Mouse (Mus musculus): Measurements from ENCODE around the gene 4930502E18Rik. TPM values are rescaled to one million over a fixed set of nuclear protein-coding genes. Genes with fewer than 3 reads are reported as not detected.
A peak's percentile ranks its signal among the peaks of the same experiment; 100 is the strongest.
"Not testable (repeated sequence)": the region's sequence is repeated elsewhere in the genome, so short reads cannot be mapped to it uniquely, and the experiment has no call there.

Gene 4930502E18Rik
- not detected for total RNA-seq (2021)

DNA sequence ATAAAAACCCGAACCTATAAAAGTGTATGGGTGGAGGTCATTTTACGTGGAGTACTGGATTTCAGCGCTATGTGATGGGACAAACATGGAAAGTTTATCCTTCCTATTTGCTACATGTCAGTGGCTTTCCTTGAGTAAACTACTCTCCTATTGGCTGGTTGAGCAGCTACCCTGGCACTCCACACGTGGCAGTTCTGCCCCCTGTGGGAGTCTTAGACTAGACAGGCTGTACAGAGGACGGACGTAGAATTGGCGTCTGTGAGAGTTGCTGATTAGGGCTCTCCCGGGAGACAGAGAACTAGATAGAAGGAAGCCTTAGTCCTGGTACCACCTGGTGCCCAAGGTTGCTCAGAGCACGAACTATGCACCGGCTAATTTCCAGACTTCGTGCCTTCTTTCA is at the start of gene 4930502E18Rik:
Gene 4930502E18Rik, plus strand, starts transcription at position 231 of the 400 bp plus-strand sequence.
- intact Hi-C loops (cut with DNase I), result no loop called here
- DNase-seq (ENCODE audit: low spot score), result no peak

DNA sequence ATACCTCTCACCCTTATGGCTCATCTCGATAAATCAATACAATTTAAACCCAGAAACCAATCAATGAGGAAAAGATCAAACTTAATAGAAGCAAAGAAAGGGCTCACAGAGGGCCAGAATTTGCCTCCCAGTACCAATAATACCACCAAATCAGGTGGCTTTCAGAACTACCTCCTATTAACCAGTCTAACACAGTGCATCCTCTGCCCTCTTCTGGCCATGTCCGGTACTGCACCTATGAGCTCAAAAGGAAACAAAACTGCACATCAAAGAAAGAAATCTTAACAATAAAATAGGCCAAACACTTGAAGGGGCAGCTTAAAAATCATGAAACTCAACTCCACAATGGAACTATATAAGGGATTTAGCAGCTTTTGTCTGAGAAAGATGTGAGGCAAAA is 47.7 kb upstream of the 4930502E18Rik start:
- intact Hi-C loops (cut with DNase I); DNase-seq (ENCODE audit: low spot score): not testable (repeated sequence)

DNA sequence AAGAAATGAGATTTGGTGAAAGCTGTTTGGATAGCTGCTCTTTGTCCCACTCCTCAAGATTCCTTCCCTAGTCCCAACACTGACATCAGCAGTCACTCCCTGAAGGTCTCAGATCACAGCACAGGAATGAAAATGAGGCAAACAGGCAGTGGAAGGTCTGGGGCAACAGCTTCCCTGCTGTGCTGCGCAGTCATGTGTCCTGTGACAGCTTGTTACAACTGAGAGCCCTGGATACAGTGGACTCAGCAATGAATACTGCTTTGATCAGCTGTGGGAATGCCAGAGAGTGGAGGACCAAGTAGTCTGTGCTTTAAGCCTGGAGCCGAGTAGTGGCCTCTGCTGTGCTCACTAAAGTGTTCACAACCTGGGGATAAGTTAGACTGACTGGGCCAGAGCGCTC is 42.0 kb upstream of the 4930502E18Rik start:
- intact Hi-C loops (cut with DNase I); DNase-seq (ENCODE audit: low spot score): not testable (repeated sequence)

DNA sequence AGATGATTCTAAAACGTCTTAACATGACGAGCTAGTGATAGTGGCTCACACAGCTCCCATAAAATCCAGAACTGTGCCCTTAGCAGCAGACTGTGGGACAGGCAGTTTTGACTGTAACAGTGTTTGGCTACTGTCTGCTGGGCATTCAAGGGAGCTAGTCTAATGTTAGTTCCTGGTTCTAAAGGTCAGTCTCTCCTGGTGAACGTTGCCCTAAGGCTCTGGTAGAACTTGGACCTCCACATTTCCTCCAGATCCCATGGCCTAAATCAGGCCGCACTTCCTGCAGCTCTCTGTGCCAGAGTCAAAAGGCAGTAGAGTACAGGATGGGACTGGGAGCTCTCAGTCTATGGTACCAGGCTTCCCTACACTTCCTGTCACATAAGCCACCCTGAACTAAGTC is 40.0 kb upstream of the 4930502E18Rik start:
- DNase-seq (ENCODE audit: low spot score); intact Hi-C loops (cut with DNase I): not testable (repeated sequence)

DNA sequence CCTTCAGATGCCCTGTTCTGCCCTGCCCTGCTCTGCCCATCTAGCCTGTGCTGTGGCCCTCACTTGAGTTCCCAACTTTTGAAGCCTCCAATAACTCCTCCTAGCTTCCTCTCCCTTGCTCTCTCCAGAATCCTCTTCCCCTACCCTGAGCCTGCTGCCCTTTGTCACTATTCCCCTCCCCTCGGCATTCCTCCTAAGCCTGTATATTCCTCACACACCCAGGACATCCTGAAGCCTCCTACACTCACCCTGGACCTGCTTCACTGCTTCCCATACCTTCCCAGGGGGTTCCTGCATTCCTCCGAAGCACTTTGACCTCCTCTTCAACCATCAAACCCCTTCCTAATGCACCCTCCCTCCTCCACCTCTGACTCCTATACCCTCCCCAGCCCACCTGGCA is 32.6 kb upstream of the 4930502E18Rik start:
- DNase-seq (ENCODE audit: low spot score), result no peak
- intact Hi-C loops (cut with DNase I), result no loop called here

DNA sequence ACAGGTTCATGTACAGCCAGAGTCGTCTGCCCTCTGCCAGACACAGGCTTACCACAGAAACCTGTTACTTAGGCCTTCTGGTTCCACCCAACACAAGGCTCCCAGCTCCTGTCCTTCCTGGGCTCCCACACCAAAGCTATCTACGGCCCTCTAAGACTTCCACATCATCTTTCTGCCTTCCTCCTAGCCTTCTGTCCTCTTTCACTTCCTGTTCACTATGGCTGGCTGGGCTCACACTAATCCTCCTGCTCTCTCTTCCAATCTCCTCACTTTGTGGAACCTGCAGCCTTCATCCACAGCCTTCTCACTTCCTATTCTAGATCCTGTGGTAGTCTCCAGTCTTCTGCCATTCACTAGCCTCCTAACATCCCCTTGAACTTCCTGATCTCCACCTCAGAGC is 31.5 kb upstream of the 4930502E18Rik start:
- intact Hi-C loops (cut with DNase I), result no loop called here
- no peak for DNase-seq (ENCODE audit: low spot score)

DNA sequence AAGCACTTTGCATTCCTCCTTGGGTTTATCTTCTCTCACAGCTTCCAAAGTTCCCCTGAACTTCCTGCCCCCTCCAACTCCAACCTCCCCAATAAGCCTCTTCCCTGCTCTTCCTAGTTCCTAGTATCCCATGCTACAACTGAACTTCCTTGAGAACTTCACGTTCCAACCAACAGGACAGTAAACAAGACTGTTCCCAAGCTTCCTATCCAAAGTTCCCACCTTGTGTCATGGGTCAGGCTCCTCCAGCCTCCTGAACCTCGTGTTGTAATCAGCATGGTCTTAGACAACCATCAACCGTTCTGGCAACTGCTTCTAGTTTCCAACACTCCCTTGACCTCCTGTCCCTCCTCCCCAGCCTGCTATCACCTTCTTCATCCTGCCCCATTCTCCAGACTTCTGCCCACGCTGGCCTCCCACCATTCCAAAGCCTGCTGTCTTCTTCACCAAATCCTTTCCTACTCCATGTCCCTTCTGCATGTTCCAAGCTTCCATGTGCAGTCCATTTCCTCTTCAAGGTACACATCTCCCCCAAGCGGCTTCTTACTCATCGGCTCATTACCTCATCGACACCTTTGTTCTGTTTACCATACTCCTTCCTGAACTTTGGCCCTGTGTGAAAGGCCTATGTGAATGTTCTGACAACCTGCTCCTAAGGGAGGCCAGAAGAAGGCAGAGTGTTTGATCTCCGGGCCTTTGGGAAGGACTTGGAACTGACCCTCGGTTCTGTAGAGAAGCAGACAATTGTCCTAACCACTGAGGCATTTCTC is 30.4 kb upstream of the 4930502E18Rik start:
- intact Hi-C loops (cut with DNase I), result no loop called here

DNA sequence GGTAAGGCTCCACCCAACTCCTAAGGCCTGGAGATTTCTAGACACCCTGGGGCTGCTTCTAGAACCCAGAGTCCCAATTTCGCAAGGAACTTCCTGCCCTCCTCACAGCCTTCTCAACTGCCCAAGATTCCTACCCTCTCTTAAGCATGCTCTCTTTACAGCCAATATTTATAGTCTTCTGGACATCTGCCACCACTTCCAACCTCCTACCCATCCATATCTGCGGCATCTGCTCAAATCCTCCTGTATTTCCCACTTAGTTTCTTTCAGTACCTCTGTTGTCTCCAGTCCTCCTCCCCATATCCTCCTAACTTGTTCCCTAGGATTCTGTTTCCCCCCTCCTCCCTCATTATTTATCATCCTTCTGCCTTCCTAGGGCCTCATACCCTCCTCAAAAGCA is 25.4 kb upstream of the 4930502E18Rik start:
- DNase-seq (ENCODE audit: low spot score), result no peak
- intact Hi-C loops (cut with DNase I), result no loop called here

More for the DNA sequence above, 30.4 kb upstream of the 4930502E18Rik start:
- DNase-seq (ENCODE audit: low spot score), result no peak

DNA sequence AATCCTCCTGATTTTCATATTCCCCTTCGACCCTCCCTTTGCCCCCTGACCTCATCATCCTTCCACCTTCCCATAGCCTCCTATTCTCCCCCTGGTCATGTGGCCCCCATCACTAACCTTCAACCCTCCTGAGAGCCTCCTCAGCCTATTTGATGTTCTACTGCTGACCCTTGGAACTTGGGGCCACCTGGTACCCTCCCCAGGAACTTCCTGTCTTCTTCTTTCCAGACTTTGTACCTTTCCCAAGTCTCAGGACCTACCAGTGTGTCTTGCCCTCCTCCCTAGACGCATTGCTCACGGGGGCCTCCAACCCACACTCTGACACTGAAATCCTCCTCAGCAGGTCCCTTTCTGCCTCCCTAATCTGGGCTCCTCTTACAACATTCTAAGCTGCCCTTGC is 22.0 kb upstream of the 4930502E18Rik start:
- DNase-seq (ENCODE audit: low spot score), result no peak
- intact Hi-C loops (cut with DNase I), result no loop called here

DNA sequence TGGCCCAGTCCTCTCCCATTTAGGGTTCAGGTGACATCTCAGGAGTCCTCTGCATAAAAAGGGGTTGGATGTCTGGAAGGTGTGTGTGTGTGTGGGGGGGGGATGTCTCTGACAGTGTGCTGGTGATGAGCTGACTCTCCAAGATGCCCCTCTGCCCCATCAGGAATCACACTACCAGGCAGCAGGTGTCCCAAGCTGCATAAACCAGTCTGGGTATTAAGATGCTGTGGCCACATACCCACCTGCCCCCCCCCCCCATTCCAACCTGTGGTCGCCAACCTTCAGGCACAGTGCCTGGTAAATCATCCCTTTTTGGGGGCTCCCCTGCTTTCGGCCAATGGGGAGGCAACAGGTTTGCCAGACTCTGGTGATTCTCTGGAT is 8.7 kb upstream of the 4930502E18Rik start:
- intact Hi-C loops (cut with DNase I), result no loop called here
- no peak for DNase-seq (ENCODE audit: low spot score)

DNA sequence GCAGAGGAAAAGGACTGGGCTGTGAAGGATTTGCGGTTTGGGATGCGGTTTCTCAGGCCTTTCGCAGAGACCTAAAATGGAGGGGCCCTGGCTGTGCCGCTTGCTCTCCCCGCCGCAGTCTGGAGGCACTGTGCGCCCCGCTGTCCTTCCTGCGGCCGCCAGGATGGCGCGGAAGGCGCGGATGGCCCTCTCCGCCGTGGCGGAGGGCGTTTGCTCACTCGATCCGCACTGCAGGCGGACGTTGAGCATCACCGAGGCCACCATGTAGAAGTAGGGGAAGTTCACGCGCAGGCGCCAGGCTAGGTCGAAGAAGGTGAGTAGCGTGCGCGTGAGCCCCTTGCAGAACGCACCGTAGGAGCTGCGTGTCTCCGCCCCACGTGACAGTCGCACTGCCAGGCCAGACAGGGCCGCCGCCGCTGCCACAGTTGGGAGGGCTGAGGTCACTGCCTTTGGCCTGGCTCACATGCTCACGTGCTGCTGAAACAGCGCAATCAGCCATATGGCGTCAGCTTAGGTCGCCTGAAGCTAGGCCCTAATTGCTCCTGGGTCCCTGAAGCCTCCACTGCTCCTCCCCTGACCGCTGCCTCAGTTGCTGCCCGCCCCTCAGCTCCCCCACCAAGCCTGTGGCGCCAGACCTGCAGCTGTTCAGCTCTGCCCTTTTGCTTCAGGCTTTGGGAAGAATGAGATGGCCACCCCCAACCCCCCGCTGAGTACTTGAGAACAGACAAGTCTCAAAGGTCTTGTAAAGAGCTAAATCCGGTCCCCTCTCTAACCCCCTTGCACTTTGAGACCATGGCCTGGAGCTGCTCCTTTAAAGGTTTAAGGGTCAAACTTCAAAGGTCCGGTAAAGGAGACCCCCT is 8.1 kb upstream of the 4930502E18Rik start:
- DNase-seq (ENCODE audit: low spot score), result peak; percentile 5
- intact Hi-C loops (cut with DNase I), result no loop called here

DNA sequence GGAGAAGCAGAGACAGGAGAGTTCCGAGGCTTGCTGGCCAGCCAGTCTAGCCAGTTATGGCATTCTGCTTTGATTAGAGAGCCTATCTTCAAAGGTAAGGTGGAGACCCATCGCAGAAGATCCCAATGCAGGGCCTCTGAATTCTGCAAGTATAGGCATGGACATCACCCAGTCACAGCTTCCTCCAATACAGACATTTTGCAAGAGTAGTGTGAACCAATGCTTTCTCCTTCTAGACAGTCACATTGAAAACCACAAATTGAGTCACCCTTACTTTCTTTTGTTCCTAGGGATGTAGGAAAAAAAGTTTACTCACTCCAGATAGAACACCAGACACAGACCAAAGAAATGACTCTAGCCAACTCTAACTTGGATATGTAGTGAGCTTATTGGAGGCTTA is 4.3 kb downstream of the 4930502E18Rik start:
- intact Hi-C loops (cut with DNase I), result no loop called here

DNA sequence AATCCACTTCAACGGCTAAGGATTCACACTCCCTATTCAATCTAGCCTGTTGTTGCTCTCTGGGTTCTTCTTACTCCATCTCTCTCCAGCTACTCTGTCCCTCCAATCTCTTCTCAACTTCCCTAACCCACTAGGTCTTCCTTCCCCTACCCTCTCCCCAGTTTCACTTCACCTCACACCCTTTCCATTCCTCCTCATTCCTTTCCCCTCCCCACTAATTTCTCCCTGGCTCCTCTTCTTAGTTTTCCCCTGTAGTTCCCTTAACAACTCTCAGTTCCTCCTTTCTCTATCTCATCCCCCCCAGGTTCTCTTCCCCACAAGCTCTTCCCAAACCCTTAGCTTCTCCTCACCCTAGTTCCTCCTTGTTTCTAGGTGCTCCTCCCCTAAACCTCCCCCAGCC is 28.2 kb downstream of the 4930502E18Rik start:
- DNase-seq (ENCODE audit: low spot score), result no peak
- intact Hi-C loops (cut with DNase I), result no loop called here

More for the DNA sequence above, 4.3 kb downstream of the 4930502E18Rik start:
- no peak for DNase-seq (ENCODE audit: low spot score)

DNA sequence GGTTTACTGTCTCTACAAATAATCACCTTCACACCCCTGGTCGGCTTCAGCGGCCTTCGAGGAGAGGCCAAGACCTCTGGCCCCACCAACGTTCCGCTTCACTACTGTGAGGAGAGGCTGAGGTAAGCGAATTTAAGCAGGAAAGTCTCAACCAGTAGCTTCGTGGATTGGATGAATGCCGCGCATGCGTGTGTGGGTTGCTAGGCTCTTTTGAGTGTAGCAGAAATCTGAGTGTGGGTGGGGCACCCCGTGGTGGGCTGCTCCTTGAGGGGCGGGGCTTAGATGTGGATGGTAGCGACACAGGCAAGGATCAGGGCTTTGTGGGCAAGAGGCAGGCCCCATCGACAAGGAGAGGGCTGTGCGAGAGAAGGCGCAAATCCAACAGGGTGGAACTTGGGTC is 33.1 kb downstream of the 4930502E18Rik start, which contains the start of gene 1700013H16Rik:
Gene 1700013H16Rik, minus strand, starts transcription at position 96 of the 400 bp plus-strand sequence.
- intact Hi-C loops (cut with DNase I), result no loop called here
- no peak for DNase-seq (ENCODE audit: low spot score)

DNA sequence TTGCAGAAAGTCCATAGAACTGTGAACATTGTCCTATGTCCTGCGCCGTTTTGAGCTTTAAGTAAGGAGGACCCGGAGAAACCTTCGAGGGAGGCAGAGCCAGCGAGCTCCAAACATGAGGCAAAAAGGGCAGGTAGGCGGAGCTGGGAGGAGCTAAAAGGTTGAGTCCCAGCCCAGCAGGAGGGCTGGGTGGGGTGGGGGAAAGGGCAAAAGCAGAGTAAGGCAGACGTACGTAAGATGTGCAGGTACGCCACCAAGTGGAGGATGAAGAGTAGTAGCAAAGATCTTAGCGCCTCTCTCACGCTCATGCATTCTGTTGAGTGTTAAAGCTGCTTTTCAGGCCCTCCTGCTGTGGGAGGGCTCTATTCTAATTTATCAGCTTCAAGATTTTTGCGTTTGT is 51.6 kb downstream of the 4930502E18Rik start, which contains the start of gene Zfp36l3:
Gene Zfp36l3, minus strand, starts transcription at position 119 of the 400 bp plus-strand sequence.
- intact Hi-C loops (cut with DNase I), result no loop called here
- no peak for DNase-seq (ENCODE audit: low spot score)

Other genes starting within 250 kb of the 4930502E18Rik start
- 10 to 100 TPM; 13.9 to 18.3 TPM for gene Rtl8c, start 116.8 kb upstream of the 4930502E18Rik start, total RNA-seq (2021)
- gene Gm14597, start 115.8 kb upstream of the 4930502E18Rik start, total RNA-seq (2021), result not detected
- gene Rtl8a, start 81.1 kb upstream of the 4930502E18Rik start, total RNA-seq (2021), result 100 to 1,000 TPM; 146 to 167 TPM
- gene Rtl8b, start 54.4 kb upstream of the 4930502E18Rik start, total RNA-seq (2021), result 100 to 1,000 TPM in 1 of 2 experiments, 10 to 100 TPM in 1; 88.7 to 116 TPM
- not detected for gene 1700013H16Rik, start 33.0 kb downstream of the 4930502E18Rik start, total RNA-seq (2021)
- not detected for gene Zfp36l3, start 51.6 kb downstream of the 4930502E18Rik start, total RNA-seq (2021)
- gene Xlr, start 72.9 kb downstream of the 4930502E18Rik start, total RNA-seq (2021), result 1 to 10 TPM; 1.2 to 2.0 TPM

Data from heart, postnatal 25 days (tissue).